Mouse (Mus musculus): ENCODE data around the gene Agtrap. TPM values are rescaled to one million over a fixed set of nuclear protein-coding genes. Genes with fewer than 3 reads are reported as not detected.

Agtrap gene
- polyA plus RNA-seq, 1 experiment from 2014 or later = 10.9 TPM

GRCm38 (mm10) chr4:148114758-148115391 lies 27.0 kb upstream of the Agtrap start:
- peaks cover 8% of the 10 kb centered on the region for H3K4me1 ChIP-seq (replicated peaks; ENCODE audit: control insufficient read depth, insufficient read depth, low read length)
- 0 out of 2 replicates have a peak, but pooled peaks cover 3% of the 10 kb centered on the region for H3K27me3 ChIP-seq (ENCODE audit: control insufficient read depth, insufficient read depth, low read length)
- no peak overlapping the region for H3K4me2 ChIP-seq (replicated peaks; ENCODE audit: low read depth, low read length)
- WGBS = 6% methylated on average over 15 of the region's 15 CpGs
- H3K9ac ChIP-seq (ENCODE audit: low read depth, low read length) = peak overlapping the region; percentile 59
- no peaks in the 10 kb centered on the region for H3K9me3 ChIP-seq (ENCODE audit: control insufficient read depth, low read length)
- no peak overlapping the region for H3K4me3 ChIP-seq (ENCODE audit: low read depth, low read length)
- DNase-seq (ENCODE audit: low spot score) (peak; percentile 96), ATAC-seq (ENCODE audit: low FRiP score) (peak; percentile 80)
- H3K27ac ChIP-seq (ENCODE audit: low read depth, low read length) = peak overlapping the region; percentile 80
- peaks cover 2% of the 10 kb centered on the region; the same call in 1 of the 2 replicates for H3K36me3 ChIP-seq (ENCODE audit: control insufficient read depth, insufficient read depth, low read length)

- peaks cover 5% of the 10 kb centered on the region; the same call in 1 of the 2 replicates for H3K36me3 ChIP-seq (ENCODE audit: control insufficient read depth, insufficient read depth, low read length)
- H3K4me2 ChIP-seq (replicated peaks; ENCODE audit: low read depth, low read length) = no peak overlapping the region
- ATAC-seq (ENCODE audit: low FRiP score) (no peak), DNase-seq (ENCODE audit: low spot score) (no peak)
- peaks cover 10% of the 10 kb centered on the region for H3K4me1 ChIP-seq (replicated peaks; ENCODE audit: control insufficient read depth, insufficient read depth, low read length)
- 0 out of 2 replicates have a peak, but pooled peaks cover 3% of the 10 kb centered on the region for H3K27me3 ChIP-seq (ENCODE audit: control insufficient read depth, insufficient read depth, low read length)
- 89% methylated on average over 12 of the region's 12 CpGs for WGBS
- no peak overlapping the region for H3K9ac ChIP-seq (ENCODE audit: low read depth, low read length)
- H3K4me3 ChIP-seq (ENCODE audit: low read depth, low read length) = no peak overlapping the region
- H3K27ac ChIP-seq (ENCODE audit: low read depth, low read length) = no peak overlapping the region
- no peaks in the 10 kb centered on the region for H3K9me3 ChIP-seq (ENCODE audit: control insufficient read depth, low read length)
Observed at GRCm38 (mm10) chr4:148112519-148112918, 24.7 kb upstream of the Agtrap start.

- no peak for ATAC-seq (ENCODE audit: low FRiP score)
- Histone ChIP-seq H3K27me3 (ENCODE audit: control insufficient read depth, insufficient read depth, low read length) (no peaks in the 10 kb centered on the region), H3K27ac (ENCODE audit: low read depth, low read length) (no peak overlapping the region), H3K9me3 (ENCODE audit: control insufficient read depth, low read length) (no peaks in the 10 kb centered on the region), H3K4me1 (replicated peaks; ENCODE audit: control insufficient read depth, insufficient read depth, low read length) (0 out of 2 replicates have a peak, but pooled peaks cover 2% of the 10 kb centered on the region), H3K4me3 (ENCODE audit: low read depth, low read length) (no peak overlapping the region), H3K9ac (ENCODE audit: low read depth, low read length) (no peak overlapping the region), H3K4me2 (replicated peaks; ENCODE audit: low read depth, low read length) (no peak overlapping the region), H3K36me3 (ENCODE audit: control insufficient read depth, insufficient read depth, low read length) (peaks cover 5% of the 10 kb centered on the region; the same call in 1 of the 2 replicates)
- no peak for DNase-seq (ENCODE audit: low spot score)
- 85% methylated on average over 5 of the region's 5 CpGs for WGBS
Observed at GRCm38 (mm10) chr4:148109215-148109614, 21.4 kb upstream of the Agtrap start.

- Histone ChIP-seq H3K4me3 (ENCODE audit: low read depth, low read length) (no peak overlapping the region), H3K27me3 (ENCODE audit: control insufficient read depth, insufficient read depth, low read length) (no peaks in the 10 kb centered on the region), H3K9ac (ENCODE audit: low read depth, low read length) (no peak overlapping the region), H3K9me3 (ENCODE audit: control insufficient read depth, low read length) (no peaks in the 10 kb centered on the region), H3K4me2 (replicated peaks; ENCODE audit: low read depth, low read length) (no peak overlapping the region), H3K36me3 (ENCODE audit: control insufficient read depth, insufficient read depth, low read length) (peaks cover 2% of the 10 kb centered on the region; the same call in 1 of the 2 replicates), H3K27ac (ENCODE audit: low read depth, low read length) (peak overlapping the region; percentile 51), H3K4me1 (replicated peaks; ENCODE audit: control insufficient read depth, insufficient read depth, low read length) (0 out of 2 replicates have a peak, but pooled peaks cover 2% of the 10 kb centered on the region)
- WGBS = 71% methylated on average over 7 of the region's 7 CpGs
- no peak for ATAC-seq (ENCODE audit: low FRiP score)
- DNase-seq (ENCODE audit: low spot score) = no peak
Observed at GRCm38 (mm10) chr4:148108565-148109100, 20.8 kb upstream of the Agtrap start.

GRCm38 (mm10) chr4:148107621-148108291 lies 19.9 kb upstream of the Agtrap start:
- Histone ChIP-seq H3K4me3 (ENCODE audit: low read depth, low read length) (no peak overlapping the region), H3K27ac (ENCODE audit: low read depth, low read length) (peak overlapping the region; percentile 51), H3K36me3 (ENCODE audit: control insufficient read depth, insufficient read depth, low read length) (peaks cover 2% of the 10 kb centered on the region; the same call in 1 of the 2 replicates), H3K27me3 (ENCODE audit: control insufficient read depth, insufficient read depth, low read length) (no peaks in the 10 kb centered on the region), H3K4me1 (replicated peaks; ENCODE audit: control insufficient read depth, insufficient read depth, low read length) (0 out of 2 replicates have a peak, but pooled peaks cover 2% of the 10 kb centered on the region), H3K9me3 (ENCODE audit: control insufficient read depth, low read length) (no peaks in the 10 kb centered on the region), H3K4me2 (replicated peaks; ENCODE audit: low read depth, low read length) (no peak overlapping the region), H3K9ac (ENCODE audit: low read depth, low read length) (no peak overlapping the region)
- DNase-seq (ENCODE audit: low spot score) = peak; percentile 68
- peak; percentile 88 for ATAC-seq (ENCODE audit: low FRiP score)
- WGBS = 43% methylated on average over 22 of the region's 22 CpGs

GRCm38 (mm10) chr4:148104146-148104545 lies 16.3 kb upstream of the Agtrap start:
- peaks cover 2% of the 10 kb centered on the region; the same call in 1 of the 2 replicates for H3K4me1 ChIP-seq (replicated peaks; ENCODE audit: control insufficient read depth, insufficient read depth, low read length)
- 88% methylated on average over 3 of the region's 3 CpGs for WGBS
- ATAC-seq (ENCODE audit: low FRiP score) (no peak), DNase-seq (ENCODE audit: low spot score) (no peak)
- H3K27ac ChIP-seq (ENCODE audit: low read depth, low read length) = no peak overlapping the region
- no peak overlapping the region for H3K9ac ChIP-seq (ENCODE audit: low read depth, low read length)
- H3K36me3 ChIP-seq (ENCODE audit: control insufficient read depth, insufficient read depth, low read length) = peaks cover 1% of the 10 kb centered on the region; the same call in 1 of the 2 replicates
- no peak overlapping the region for H3K4me3 ChIP-seq (ENCODE audit: low read depth, low read length)
- no peaks in the 10 kb centered on the region; the same call in 1 of the 2 replicates for H3K27me3 ChIP-seq (ENCODE audit: control insufficient read depth, insufficient read depth, low read length)
- no peak overlapping the region for H3K4me2 ChIP-seq (replicated peaks; ENCODE audit: low read depth, low read length)
- no peaks in the 10 kb centered on the region for H3K9me3 ChIP-seq (ENCODE audit: control insufficient read depth, low read length)

- Histone ChIP-seq H3K27me3 (ENCODE audit: control insufficient read depth, insufficient read depth, low read length) (no peaks in the 10 kb centered on the region; the same call in 1 of the 2 replicates), H3K27ac (ENCODE audit: low read depth, low read length) (peak overlapping the region; percentile 36; the same call in 1 of the 2 replicates), H3K9ac (ENCODE audit: low read depth, low read length) (peak overlapping the region; percentile 8; the same call in 1 of the 2 replicates), H3K4me3 (ENCODE audit: low read depth, low read length) (peak overlapping the region; percentile 13; the same call in 1 of the 2 replicates), H3K36me3 (ENCODE audit: control insufficient read depth, insufficient read depth, low read length) (no peaks in the 10 kb centered on the region), H3K4me2 (replicated peaks; ENCODE audit: low read depth, low read length) (peak overlapping the region; percentile 39), H3K9me3 (ENCODE audit: control insufficient read depth, low read length) (no peaks in the 10 kb centered on the region), H3K4me1 (replicated peaks; ENCODE audit: control insufficient read depth, insufficient read depth, low read length) (no peaks in the 10 kb centered on the region; the same call in 1 of the 2 replicates)
- ATAC-seq (ENCODE audit: low FRiP score) = peak; percentile 87
- 20% methylated on average over 29 of the region's 29 CpGs for WGBS
- peak; percentile 81 for DNase-seq (ENCODE audit: low spot score)
Observed at GRCm38 (mm10) chr4:148101801-148102527, 14.1 kb upstream of the Agtrap start.

GRCm38 (mm10) chr4:148098666-148099065 lies 10.8 kb upstream of the Agtrap start:
- Histone ChIP-seq H3K4me3 (ENCODE audit: low read depth, low read length) (no peak overlapping the region), H3K27ac (ENCODE audit: low read depth, low read length) (no peak overlapping the region), H3K4me1 (replicated peaks; ENCODE audit: control insufficient read depth, insufficient read depth, low read length) (no peaks in the 10 kb centered on the region; the same call in 1 of the 2 replicates), H3K36me3 (ENCODE audit: control insufficient read depth, insufficient read depth, low read length) (no peaks in the 10 kb centered on the region), H3K9me3 (ENCODE audit: control insufficient read depth, low read length) (no peaks in the 10 kb centered on the region), H3K27me3 (ENCODE audit: control insufficient read depth, insufficient read depth, low read length) (no peaks in the 10 kb centered on the region; the same call in 1 of the 2 replicates), H3K4me2 (replicated peaks; ENCODE audit: low read depth, low read length) (no peak overlapping the region), H3K9ac (ENCODE audit: low read depth, low read length) (no peak overlapping the region)
- no peak for ATAC-seq (ENCODE audit: low FRiP score)
- DNase-seq (ENCODE audit: low spot score) = no peak
- 90% methylated on average over 3 of the region's 3 CpGs for WGBS

Measured in hindbrain, embryonic 11.5 days (tissue).